ENCODE assay signal across 24 mouse cellular contexts in genomic region chr9:104106930-104107329, GRCm38 (mm10). TPM values are rescaled to one million over a fixed set of nuclear protein-coding genes. Genes with fewer than 3 reads are reported as not detected.
"Had no signal": no experiment of that assay in that cellular context is flagged by ENCODE, and none has a peak within 500 bp of the region (broad histone marks: within the 10 kb centered on the region; RNA-seq: fewer than 3 reads in every experiment).

No protein-coding gene starts in this region.

- ATAC-seq: forebrain, postnatal 0 days; hindbrain, postnatal 0 days; liver, embryonic 12.5 days had no signal

- H3K27ac ChIP-seq: heart, embryonic 10.5 days; hindbrain, embryonic 13.5 days; hindbrain, embryonic 15.5 days; hindbrain, postnatal 0 days; kidney, embryonic 15.5 days; kidney, postnatal 0 days; limb, embryonic 13.5 days; limb, embryonic 15.5 days; liver, embryonic 12.5 days; liver, embryonic 14.5 days had no signal

- H3K4me2 ChIP-seq: hindbrain, embryonic 13.5 days; hindbrain, embryonic 15.5 days; kidney, embryonic 15.5 days; limb, embryonic 13.5 days; limb, embryonic 15.5 days; liver, embryonic 12.5 days had no signal

- H3K27me3 ChIP-seq: hindbrain, embryonic 13.5 days; hindbrain, embryonic 15.5 days; kidney, embryonic 15.5 days; limb, embryonic 13.5 days; limb, embryonic 15.5 days; liver, embryonic 12.5 days had no signal

- H3K4me3 ChIP-seq: heart, embryonic 10.5 days; hindbrain, embryonic 13.5 days; hindbrain, embryonic 15.5 days; kidney, embryonic 15.5 days; limb, embryonic 13.5 days; limb, embryonic 15.5 days; liver, embryonic 12.5 days had no signal

- H3K9me3 ChIP-seq: heart, embryonic 10.5 days; hindbrain, embryonic 13.5 days; hindbrain, embryonic 15.5 days; kidney, embryonic 15.5 days; limb, embryonic 15.5 days; liver, embryonic 12.5 days had no signal

- H3K36me3 ChIP-seq: heart, embryonic 10.5 days; hindbrain, embryonic 15.5 days; kidney, embryonic 15.5 days; limb, embryonic 13.5 days had no signal

- DNase-seq: forebrain, postnatal 0 days; gastrocnemius, postnatal 14 days; gastrocnemius, postnatal 36 days; heart, postnatal 36 days; kidney, adult 11 months; kidney, adult 2 months; kidney, adult 9 months; kidney, postnatal 14 days; kidney, postnatal 36 days; layer of hippocampus, adult 9-11 months; layer of hippocampus, postnatal 36 days; left cerebral cortex, postnatal 4 days had no signal

- H3K9ac ChIP-seq: forebrain, postnatal 0 days; hindbrain, embryonic 13.5 days; hindbrain, embryonic 15.5 days; kidney, embryonic 15.5 days; limb, embryonic 13.5 days; limb, embryonic 15.5 days; liver, embryonic 12.5 days; liver, embryonic 14.5 days had no signal

- H3K4me1 ChIP-seq: hindbrain, embryonic 13.5 days; hindbrain, embryonic 15.5 days; liver, embryonic 12.5 days had no signal

RNA-seq across cellular contexts. Expression of gene Ackr4, which starts 19.8 kb away (rescaled TPM):
- total RNA-seq: hematopoietic stem cell, adult 5-6 weeks; layer of hippocampus, postnatal 36 days; left cerebral cortex, adult 8-10 months had no signal
